Mouse (Mus musculus) midbrain, embryonic 13.5 days (tissue): ENCODE data around the gene Pcif1. TPM values are rescaled to one million over a fixed set of nuclear protein-coding genes. Genes with fewer than 3 reads are reported as not detected.

ENCODE experiments used
- ATAC-seq: fragments of 200-750 bp; cut with Nextera tagmentation; 2 replicates; pipeline ENCODE4 v1.8.0; 2017; ENCODE audit warnings: mild to moderate bottlenecking, moderate TSS enrichment, moderate library complexity
- H3K27ac ChIP-seq: fragments of 300-500 bp; sonication (generic); 2 replicates; pipeline ENCODE4 v1.5.1; 2015; ENCODE audit warnings: inconsistent platforms, mild to moderate bottlenecking, moderate library complexity
- H3K27me3 ChIP-seq: fragments of 300-500 bp; sonication (generic); 2 replicates; pipeline ENCODE4 v1.6.1; 2015; ENCODE audit warnings: mild to moderate bottlenecking, inconsistent platforms
- H3K36me3 ChIP-seq: fragments of 300-500 bp; sonication (generic); 2 replicates; pipeline ENCODE4 v1.6.1; 2015; ENCODE audit warnings: mild to moderate bottlenecking, inconsistent platforms
- H3K4me1 ChIP-seq: fragments of 300-500 bp; sonication (generic); replicated peaks from 2 replicates; pipeline ENCODE4 v1.6.1; 2015; ENCODE audit warnings: inconsistent platforms
- H3K4me2 ChIP-seq: fragments of 300-500 bp; sonication (generic); replicated peaks from 2 replicates; pipeline ENCODE4 v1.6.1; 2015; ENCODE audit warnings: moderate library complexity, mild to moderate bottlenecking, inconsistent platforms
- H3K4me3 ChIP-seq: fragments of 300-500 bp; sonication (generic); replicated peaks from 2 replicates; pipeline ENCODE4 v1.5.1; 2015; ENCODE audit warnings: mild to moderate bottlenecking, inconsistent platforms
- H3K9ac ChIP-seq: fragments of 300-500 bp; sonication (generic); replicated peaks from 2 replicates; pipeline ENCODE4 v1.6.1; 2015; ENCODE audit warnings: mild to moderate bottlenecking, inconsistent platforms
- H3K9me3 ChIP-seq: fragments of 300-500 bp; sonication (generic); 2 replicates; pipeline ENCODE4 v1.6.1; 2016; ENCODE audit warnings: mild to moderate bottlenecking, inconsistent platforms
- WGBS: fragments of 180-500 bp; shearing (Covaris S2); methylation state at CpG from one replicate; pipeline ENCODE4 v1.1.7; 2015; 5-methylcytosine and 5-hydroxymethylcytosine counted together
- polyA plus RNA-seq: library from polyadenylated mRNA; unstranded; fragments of >200 nt; fragmentation: Nextera tagmentation; extraction: Ambion mirVana; gene quantifications from 2 replicates; pipeline ENCODE4 v1.2.1, GENCODE M21; 2015

Pcif1 gene
- polyA plus RNA-seq, 1 experiment from 2014 or later, result 98.1 TPM

DNA sequence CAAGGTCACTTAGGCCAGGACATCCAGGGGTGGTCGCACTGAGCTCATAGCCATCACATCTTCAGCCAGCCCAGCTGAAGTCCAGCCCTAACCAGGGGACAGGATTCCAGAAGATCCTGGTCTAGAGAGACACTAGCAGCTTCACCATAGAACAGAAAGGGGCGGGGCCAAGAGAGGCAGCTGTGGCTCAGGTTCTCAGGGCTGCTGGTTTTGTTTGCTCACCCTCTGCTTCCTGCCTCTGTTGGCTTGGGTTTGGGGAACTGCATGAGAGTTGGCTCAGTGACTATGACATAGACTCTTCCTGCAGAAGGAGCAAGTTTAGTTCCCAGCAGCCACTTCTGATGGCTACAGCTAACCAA lies 34.3 kb downstream of the Pcif1 start:
- no peak for ATAC-seq
- 93% methylated on average over 2 of the region's 2 CpGs for WGBS
- H3K36me3 ChIP-seq, result peaks cover 15% of the 10 kb centered on the region
- H3K9ac ChIP-seq, result no peak overlapping the region
- H3K9me3 ChIP-seq, result no peaks in the 10 kb centered on the region
- no peak overlapping the region for H3K4me3 ChIP-seq
- peaks cover 28% of the 10 kb centered on the region for H3K4me1 ChIP-seq
- no peak overlapping the region for H3K4me2 ChIP-seq
- H3K27me3 ChIP-seq, result no peaks in the 10 kb centered on the region
- H3K27ac ChIP-seq, result no peak overlapping the region

- H3K36me3 ChIP-seq, result peaks cover 20% of the 10 kb centered on the region
- ATAC-seq, result no peak
- H3K4me2 ChIP-seq, result no peak overlapping the region
- no peak overlapping the region for H3K9ac ChIP-seq
- 89% methylated on average over 5 of the region's 5 CpGs for WGBS
- H3K4me3 ChIP-seq, result no peak overlapping the region
- peaks cover 10% of the 10 kb centered on the region for H3K4me1 ChIP-seq
- H3K27ac ChIP-seq, result no peak overlapping the region
- no peaks in the 10 kb centered on the region for H3K27me3 ChIP-seq
- no peaks in the 10 kb centered on the region for H3K9me3 ChIP-seq
These were observed 37.7 kb downstream of the Pcif1 start for GRCm38 (mm10) chr2:164916820-164917219.

- H3K9ac ChIP-seq, result no peak overlapping the region
- peaks cover 11% of the 10 kb centered on the region for H3K4me1 ChIP-seq
- H3K4me3 ChIP-seq, result no peak overlapping the region
- no peak overlapping the region for H3K27ac ChIP-seq
- H3K27me3 ChIP-seq, result no peaks in the 10 kb centered on the region
- no peaks in the 10 kb centered on the region for H3K9me3 ChIP-seq
- no peak for ATAC-seq
- H3K36me3 ChIP-seq, result peaks cover 20% of the 10 kb centered on the region
- 73% methylated on average over 10 of the region's 10 CpGs for WGBS
- H3K4me2 ChIP-seq, result no peak overlapping the region
These were observed 38.3 kb downstream of the Pcif1 start for GRCm38 (mm10) chr2:164917371-164917770.

DNA sequence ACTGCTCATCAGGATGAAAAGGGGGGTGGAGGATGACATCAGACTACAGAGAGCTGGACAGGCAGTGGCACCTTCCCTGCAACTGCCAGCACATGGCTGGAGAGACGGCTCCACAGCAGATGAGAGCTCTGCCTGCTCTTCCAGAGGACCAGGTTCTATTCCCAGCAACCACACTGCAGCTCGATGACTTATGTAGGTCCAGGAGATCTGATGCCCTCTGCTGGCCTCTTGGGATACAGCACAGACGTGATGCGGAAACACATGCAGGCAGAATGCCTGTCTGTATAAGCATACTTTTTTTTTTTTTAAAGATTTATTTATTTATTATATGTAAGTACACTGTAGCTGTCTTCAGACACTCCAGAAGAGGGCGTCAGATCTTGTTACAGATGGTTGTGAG lies 39.2 kb downstream of the Pcif1 start:
- Histone ChIP-seq H3K36me3 (peaks cover 20% of the 10 kb centered on the region), H3K4me3 (no peak overlapping the region), H3K4me1 (peaks cover 13% of the 10 kb centered on the region), H3K9me3 (no peaks in the 10 kb centered on the region), H3K9ac (no peak overlapping the region), H3K27me3 (no peaks in the 10 kb centered on the region), H3K4me2 (no peak overlapping the region), H3K27ac (no peak overlapping the region)
- no peak for ATAC-seq
- 59% methylated on average over 5 of the region's 5 CpGs for WGBS

DNA sequence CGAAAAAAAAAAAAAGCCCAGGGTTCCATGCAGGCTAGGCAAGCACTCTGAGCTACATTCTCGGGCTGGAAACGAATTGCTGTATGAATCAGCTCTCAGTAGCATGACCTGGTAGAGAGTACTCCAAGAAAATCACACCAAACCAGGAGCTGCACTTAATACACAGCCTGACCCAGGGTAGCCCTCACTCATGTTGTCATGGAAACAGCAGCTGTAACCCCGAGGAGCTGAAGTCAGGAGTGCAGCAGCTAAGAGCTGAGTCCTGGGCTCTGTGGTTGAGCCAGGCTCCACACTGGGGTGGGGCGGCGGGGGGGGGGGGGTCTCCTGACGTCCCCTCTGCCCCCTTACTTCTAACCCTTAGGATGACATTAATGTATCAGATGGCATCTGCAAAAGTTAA lies 42.9 kb downstream of the Pcif1 start:
- ATAC-seq, result 0 out of 2 replicates have a peak, but pooled peaks have one; percentile 28
- 57% methylated on average over 7 of the region's 7 CpGs for WGBS

GRCm38 (mm10) chr2:164923291-164923690 lies 44.2 kb downstream of the Pcif1 start:
- no peak overlapping the region for H3K4me3 ChIP-seq
- ATAC-seq, result no peak

More for the DNA sequence above, 42.9 kb downstream of the Pcif1 start:
- Histone ChIP-seq H3K9ac (no peak overlapping the region; the same call in 1 of the 2 replicates), H3K36me3 (peaks cover 17% of the 10 kb centered on the region), H3K4me2 (no peak overlapping the region), H3K9me3 (no peaks in the 10 kb centered on the region), H3K4me1 (peaks cover 29% of the 10 kb centered on the region), H3K27me3 (no peaks in the 10 kb centered on the region), H3K27ac (no peak overlapping the region), H3K4me3 (no peak overlapping the region)

GRCm38 (mm10) chr2:164924100-164924857 lies 45.2 kb downstream of the Pcif1 start:
- Histone ChIP-seq H3K4me2 (no peak overlapping the region), H3K27ac (peak overlapping the region; percentile 47; the same call in 1 of the 2 replicates), H3K36me3 (peaks cover 14% of the 10 kb centered on the region), H3K9me3 (no peaks in the 10 kb centered on the region), H3K27me3 (peaks cover 2% of the 10 kb centered on the region; the same call in 1 of the 2 replicates), H3K9ac (no peak overlapping the region; the same call in 1 of the 2 replicates), H3K4me1 (peaks cover 29% of the 10 kb centered on the region), H3K4me3 (no peak overlapping the region)
- ATAC-seq, result peak; percentile 85
- 33% methylated on average over 11 of the region's 11 CpGs for WGBS

More at GRCm38 (mm10) chr2:164923291-164923690, 44.2 kb downstream of the Pcif1 start:
- WGBS, result 47% methylated on average over 4 of the region's 4 CpGs
- no peak overlapping the region for H3K4me2 ChIP-seq
- H3K9me3 ChIP-seq, result no peaks in the 10 kb centered on the region
- peaks cover 29% of the 10 kb centered on the region for H3K4me1 ChIP-seq
- peak overlapping the region; percentile 23; the same call in 1 of the 2 replicates for H3K9ac ChIP-seq
- H3K36me3 ChIP-seq, result peaks cover 17% of the 10 kb centered on the region
- peaks cover 2% of the 10 kb centered on the region; the same call in 1 of the 2 replicates for H3K27me3 ChIP-seq
- H3K27ac ChIP-seq, result no peak overlapping the region

- peaks cover 12% of the 10 kb centered on the region for H3K27me3 ChIP-seq
- WGBS, result 68% methylated on average over 11 of the region's 11 CpGs
- no peak for ATAC-seq
- no peak overlapping the region for H3K4me2 ChIP-seq
- 0 out of 2 replicates have a peak, but pooled peaks cover 8% of the 10 kb centered on the region for H3K4me1 ChIP-seq
- H3K27ac ChIP-seq, result no peak overlapping the region
- no peak overlapping the region for H3K9ac ChIP-seq
- H3K4me3 ChIP-seq, result no peak overlapping the region
- H3K36me3 ChIP-seq, result no peaks in the 10 kb centered on the region
- no peaks in the 10 kb centered on the region for H3K9me3 ChIP-seq
These were observed 51.8 kb downstream of the Pcif1 start for GRCm38 (mm10) chr2:164930706-164931581.

DNA sequence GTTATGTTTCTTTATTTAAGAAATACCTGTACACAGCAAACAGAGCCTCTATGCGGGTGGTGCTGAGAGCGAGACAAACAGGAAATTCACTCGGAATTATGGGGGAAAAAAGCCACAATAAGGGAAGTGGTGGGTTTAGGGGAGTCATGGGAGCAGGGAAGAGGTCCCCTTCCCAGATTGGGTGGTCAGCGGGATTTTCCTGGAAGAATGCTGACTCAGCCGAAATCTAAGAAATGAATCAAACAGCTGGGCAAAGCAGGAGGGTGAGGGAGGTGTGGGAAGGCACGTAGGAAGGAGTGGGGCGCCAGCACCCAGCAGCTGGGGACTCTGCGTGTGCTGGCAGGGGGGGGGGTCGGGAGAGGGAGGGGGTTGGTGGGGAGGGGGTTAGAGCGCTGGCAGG lies 54.4 kb downstream of the Pcif1 start:
- WGBS, result 45% methylated on average over 10 of the region's 10 CpGs
- H3K9ac ChIP-seq, result no peak overlapping the region
- H3K4me3 ChIP-seq, result no peak overlapping the region
- H3K4me1 ChIP-seq, result peaks cover 15% of the 10 kb centered on the region
- no peaks in the 10 kb centered on the region for H3K9me3 ChIP-seq
- no peak for ATAC-seq
- H3K36me3 ChIP-seq, result no peaks in the 10 kb centered on the region
- peaks cover 28% of the 10 kb centered on the region for H3K27me3 ChIP-seq
- H3K4me2 ChIP-seq, result no peak overlapping the region
- no peak overlapping the region for H3K27ac ChIP-seq

GRCm38 (mm10) chr2:164935991-164936390 lies 56.9 kb downstream of the Pcif1 start:
- ATAC-seq, result no peak
- H3K9me3 ChIP-seq, result no peaks in the 10 kb centered on the region
- H3K4me3 ChIP-seq, result no peak overlapping the region
- no peak overlapping the region for H3K27ac ChIP-seq
- no peaks in the 10 kb centered on the region for H3K36me3 ChIP-seq
- H3K4me2 ChIP-seq, result no peak overlapping the region
- H3K4me1 ChIP-seq, result peaks cover 32% of the 10 kb centered on the region
- peaks cover 42% of the 10 kb centered on the region for H3K27me3 ChIP-seq
- H3K9ac ChIP-seq, result no peak overlapping the region
- WGBS, result 79% methylated on average over 4 of the region's 4 CpGs

DNA sequence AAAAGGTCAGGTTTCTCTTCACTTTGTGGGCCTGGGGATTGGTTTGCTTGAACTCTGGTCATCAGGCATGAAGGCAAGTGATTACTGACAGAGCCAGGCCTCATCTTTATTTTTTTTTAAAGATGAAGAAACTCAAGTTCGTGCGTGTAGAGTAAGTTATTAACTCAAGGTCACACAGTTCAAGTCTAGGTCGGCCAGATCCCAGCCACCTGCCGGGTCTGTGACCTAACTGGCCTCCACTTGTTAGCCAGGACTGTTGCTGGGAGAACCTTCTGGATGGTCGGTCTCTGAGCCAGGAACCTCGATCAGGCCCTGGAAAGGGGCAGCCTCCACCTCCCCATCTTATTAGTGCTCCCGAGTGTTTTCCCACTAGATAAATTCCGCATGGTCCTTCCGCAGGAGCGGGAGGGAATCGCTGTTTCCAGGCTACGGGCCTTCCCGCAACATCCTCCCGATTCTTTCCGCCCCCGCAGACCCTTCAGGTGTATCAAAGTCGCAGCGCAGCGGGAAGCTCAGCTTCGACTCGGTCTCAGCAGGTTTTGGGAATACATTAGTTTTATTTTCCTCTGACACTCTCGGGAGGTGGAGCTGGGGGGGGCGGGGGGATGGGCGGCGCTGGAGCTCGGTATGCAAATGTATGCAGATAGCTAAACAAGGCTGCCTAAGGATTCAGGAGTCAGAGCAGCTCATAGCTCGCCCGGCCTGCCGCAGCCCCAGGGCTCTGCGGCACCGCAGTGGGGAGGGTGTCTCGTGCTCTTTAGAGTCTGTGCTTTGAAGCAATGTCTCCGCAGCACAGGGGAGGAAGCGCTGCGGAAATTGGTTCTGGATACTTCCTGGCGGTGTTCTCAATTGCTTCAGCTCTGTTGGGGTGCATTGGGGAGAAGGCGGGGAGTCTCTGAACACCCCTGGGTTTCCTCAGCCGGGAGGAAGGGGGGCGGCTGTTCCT lies 59.3 kb downstream of the Pcif1 start:
- peak overlapping the region; percentile 67 for H3K4me2 ChIP-seq
- no peaks in the 10 kb centered on the region for H3K9me3 ChIP-seq
- ATAC-seq, result peak; percentile 93
- peak overlapping the region; percentile 80 for H3K27ac ChIP-seq
- no peaks in the 10 kb centered on the region for H3K36me3 ChIP-seq
- peaks cover 57% of the 10 kb centered on the region for H3K27me3 ChIP-seq
- H3K4me3 ChIP-seq, result peak overlapping the region; percentile 31
- peaks cover 29% of the 10 kb centered on the region for H3K4me1 ChIP-seq
- H3K9ac ChIP-seq, result peak overlapping the region; percentile 15; the same call in 1 of the 2 replicates
- 3% methylated on average over 39 of the region's 39 CpGs for WGBS
